Mouse (Mus musculus) ovary, postnatal 36 days (tissue): ENCODE measurements around the gene Rnf225.
"Not testable (repeated sequence)": the region's sequence is repeated elsewhere in the genome, so short reads cannot be mapped to it uniquely, and the experiment has no call there.

ENCODE experiments used
- DNase-seq: peaks from one replicate; pipeline ENCODE4 v3.0.0; 2022; ENCODE audit warnings: low spot score, mixed read lengths

The Rnf225 gene

DNA sequence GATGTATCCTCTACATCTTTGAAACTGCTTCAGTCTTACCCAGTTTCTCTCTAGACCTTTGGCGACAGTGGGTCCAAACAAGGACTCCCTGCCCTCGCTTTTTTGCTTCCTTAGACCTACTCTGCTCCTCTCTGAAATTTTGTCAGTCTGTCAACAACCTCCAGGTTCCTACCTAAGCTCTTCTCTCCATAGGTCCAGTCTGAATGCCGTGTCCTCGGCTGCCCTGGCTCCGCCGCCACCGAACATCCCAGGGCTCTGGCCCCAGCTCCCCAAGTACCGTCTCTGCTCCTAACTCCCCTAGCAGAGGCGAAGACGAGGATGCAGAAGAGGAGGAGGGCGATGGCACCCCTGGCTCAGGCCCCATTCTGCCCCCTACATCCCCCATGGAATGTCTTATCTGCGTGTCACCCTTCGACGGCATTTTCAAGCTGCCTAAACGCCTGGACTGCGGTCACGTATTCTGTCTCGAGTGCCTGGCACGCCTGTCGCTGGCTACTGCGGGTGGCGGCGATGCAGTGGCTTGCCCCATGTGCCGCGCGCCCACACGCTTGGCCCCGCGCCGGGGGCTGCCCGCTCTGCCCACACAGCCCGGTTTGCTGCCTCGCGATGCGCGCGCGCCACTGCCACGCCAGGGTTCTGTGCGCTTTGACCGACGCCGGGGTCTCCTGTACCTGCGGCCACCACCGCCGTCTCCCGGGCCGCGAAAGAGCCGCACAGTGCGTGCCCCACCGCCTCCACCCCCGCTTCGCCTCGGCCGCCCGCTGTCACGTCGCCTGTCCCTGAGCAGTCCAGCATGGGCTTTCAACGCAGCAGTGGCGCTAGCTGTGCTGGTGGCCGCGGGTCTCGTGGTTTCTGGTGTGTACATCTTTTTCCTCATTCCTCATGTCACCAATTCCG, 725 bp downstream of the Rnf225 start:
- DNase-seq, result peak; percentile 36

- no peak for DNase-seq
These were observed 6.5 kb downstream of the Rnf225 start for GRCm38 (mm10) chr7:12933615-12934140.

DNA sequence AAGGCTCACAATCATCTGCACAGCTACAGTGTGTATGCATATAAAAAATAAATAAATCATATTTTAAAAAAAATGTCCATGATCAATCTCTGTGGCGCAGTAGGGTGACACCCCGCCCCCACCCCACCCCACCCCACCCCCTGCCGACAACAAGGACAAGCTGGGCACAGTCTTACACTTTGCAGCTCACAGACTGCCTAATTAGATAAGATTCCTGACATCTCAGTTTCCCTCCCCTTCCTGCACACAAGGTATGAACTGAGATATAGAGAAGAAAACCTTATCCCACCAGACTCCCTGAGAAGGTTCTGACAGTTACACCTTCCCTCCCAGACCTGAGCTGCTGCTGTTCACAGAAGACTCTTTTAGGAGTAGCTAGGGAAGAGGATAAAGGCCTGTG, 7.6 kb downstream of the Rnf225 start:
- DNase-seq, result no peak

DNA sequence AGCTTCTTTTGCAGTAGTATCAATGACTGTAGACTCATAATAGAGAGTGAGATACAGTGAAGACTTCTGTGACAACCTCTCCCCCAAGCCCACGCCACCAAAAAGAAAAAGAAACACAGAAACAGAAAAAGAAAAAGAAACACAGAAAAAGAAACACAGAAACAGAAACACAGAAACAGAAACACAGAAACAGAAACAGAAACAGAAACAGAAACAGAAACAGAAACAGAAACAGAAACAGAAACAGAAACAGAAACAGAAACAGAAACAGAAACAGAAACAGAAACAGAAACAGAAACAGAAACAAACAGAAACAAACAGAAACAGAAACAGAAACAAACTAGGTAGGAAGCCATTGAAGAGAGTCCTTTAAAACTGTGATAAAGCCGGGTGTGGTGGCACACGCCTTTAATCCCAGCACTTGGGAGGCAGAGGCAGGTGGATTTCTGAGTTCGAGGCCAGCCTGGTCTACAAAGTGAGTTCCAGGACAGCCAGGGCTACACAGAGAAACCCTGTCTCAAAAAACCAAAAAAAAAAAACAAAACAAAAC, 10.1 kb downstream of the Rnf225 start:
- not testable (repeated sequence) for DNase-seq

GRCm38 (mm10) chr7:12940599-12940998, 13.4 kb downstream of the Rnf225 start:
- DNase-seq, result no peak

- no peak for DNase-seq
These were observed 16.3 kb downstream of the Rnf225 start for GRCm38 (mm10) chr7:12943488-12943887.

GRCm38 (mm10) chr7:12949032-12949871, 22.0 kb downstream of the Rnf225 start:
- peak; percentile 85 for DNase-seq

- no peak for DNase-seq
These were observed 22.6 kb downstream of the Rnf225 start for GRCm38 (mm10) chr7:12949872-12950229.

- no peak for DNase-seq
These were observed 27.7 kb downstream of the Rnf225 start for GRCm38 (mm10) chr7:12954896-12955295.

GRCm38 (mm10) chr7:12957511-12957910, 30.3 kb downstream of the Rnf225 start:
- DNase-seq, result no peak

- DNase-seq, result no peak
These were observed 31.7 kb downstream of the Rnf225 start for GRCm38 (mm10) chr7:12958948-12959347.

DNA sequence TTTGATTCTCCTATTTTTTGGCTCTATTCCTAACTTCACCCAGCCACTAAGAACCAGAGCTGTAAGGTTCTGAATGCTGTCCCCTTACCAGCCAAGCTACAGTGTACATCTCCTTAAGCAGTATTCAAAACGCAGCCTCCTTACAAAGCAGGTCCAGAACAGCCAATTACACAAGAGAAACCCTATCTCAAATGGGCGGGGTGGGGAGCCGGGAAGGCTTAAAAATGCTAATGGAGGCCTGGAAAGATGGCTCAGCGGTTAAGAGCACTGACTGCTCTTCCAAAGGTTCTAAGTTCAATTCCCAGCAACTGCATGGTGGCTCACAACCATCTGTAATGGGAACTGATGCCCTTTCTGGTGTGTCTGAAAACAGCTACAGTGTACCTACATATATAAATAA, 32.5 kb downstream of the Rnf225 start:
- no peak for DNase-seq

DNA sequence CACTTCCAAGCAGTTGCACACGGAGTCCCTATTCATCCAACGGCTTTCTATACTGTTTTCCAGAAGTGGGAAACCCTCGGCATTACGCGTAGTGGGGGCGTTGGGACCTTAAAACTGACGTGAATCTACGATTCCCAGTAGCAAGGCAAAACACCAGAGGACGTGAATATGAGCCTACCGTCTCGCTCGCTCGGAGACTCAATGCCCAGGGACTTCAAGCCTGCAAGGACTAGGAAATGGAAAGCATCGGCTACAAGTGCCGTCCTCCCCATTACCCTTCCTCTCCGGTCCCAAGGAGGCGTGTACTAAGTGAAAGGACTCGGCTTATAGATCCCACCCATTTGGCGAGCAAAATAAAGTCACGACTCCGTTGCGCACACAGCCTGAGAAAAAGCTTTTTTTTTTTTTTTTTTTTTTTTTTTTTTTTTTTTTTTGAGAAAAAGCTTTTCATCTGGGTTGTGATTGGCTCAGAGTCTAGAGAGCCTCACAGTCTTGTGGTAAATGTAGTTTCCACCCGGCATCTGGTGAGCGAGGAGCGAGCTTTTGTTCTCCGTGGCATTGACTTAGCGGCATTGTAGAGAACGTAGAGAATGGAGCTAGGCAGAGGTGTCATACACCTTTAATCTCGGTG, 34.4 kb downstream of the Rnf225 start:
- peak; percentile 42 for DNase-seq

- peak; percentile 88 for DNase-seq
These were observed 38.5 kb downstream of the Rnf225 start, which contains the start of gene Zfp324 for GRCm38 (mm10) chr7:12965678-12966091. TSS of gene Zfp324 (plus strand) at chr7:12965838.

GRCm38 (mm10) chr7:12966104-12966845, 39.1 kb downstream of the Rnf225 start:
- peak; percentile 65 for DNase-seq

GRCm38 (mm10) chr7:12970906-12971305, 43.7 kb downstream of the Rnf225 start:
- no peak for DNase-seq

DNA sequence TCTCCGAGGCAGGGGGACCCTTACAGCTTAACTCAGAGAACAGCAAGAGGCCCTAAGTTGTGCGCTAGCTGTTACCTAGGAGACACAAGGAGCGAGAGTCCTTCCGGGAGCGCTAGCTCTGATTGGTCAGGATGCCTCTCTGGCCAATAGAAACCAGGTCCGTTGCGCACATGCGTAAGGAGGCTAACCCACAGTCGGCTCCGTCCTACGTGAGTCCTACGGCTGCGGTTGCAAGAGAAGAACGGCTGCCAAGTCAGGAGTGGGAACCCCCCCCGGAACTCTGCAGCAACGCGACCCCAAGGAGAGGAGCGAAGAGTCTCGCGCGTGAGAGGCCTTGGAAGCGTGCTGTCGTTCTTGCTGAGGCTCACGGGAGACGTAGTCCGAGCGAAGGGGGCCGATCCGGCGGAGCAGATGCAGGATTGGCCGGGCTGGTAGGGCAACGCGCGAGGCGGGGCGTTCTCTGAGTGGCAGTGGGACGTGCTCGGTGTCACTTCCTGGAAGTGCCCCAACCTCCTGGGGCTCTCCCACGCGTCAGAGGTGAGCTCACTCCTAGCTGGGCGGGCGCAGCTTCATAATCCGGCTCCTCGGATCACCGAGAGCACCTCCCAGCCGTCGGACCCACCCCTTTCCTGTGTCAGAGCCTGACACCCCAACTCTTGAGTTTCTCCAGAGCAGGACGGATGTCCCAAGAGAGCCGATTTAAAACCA, 50.6 kb downstream of the Rnf225 start, which contains the start of gene Zfp446:
Gene Zfp446, plus strand, starts transcription at position 167 of the 708 bp plus-strand sequence.
- DNase-seq, result peak; percentile 97

DNA sequence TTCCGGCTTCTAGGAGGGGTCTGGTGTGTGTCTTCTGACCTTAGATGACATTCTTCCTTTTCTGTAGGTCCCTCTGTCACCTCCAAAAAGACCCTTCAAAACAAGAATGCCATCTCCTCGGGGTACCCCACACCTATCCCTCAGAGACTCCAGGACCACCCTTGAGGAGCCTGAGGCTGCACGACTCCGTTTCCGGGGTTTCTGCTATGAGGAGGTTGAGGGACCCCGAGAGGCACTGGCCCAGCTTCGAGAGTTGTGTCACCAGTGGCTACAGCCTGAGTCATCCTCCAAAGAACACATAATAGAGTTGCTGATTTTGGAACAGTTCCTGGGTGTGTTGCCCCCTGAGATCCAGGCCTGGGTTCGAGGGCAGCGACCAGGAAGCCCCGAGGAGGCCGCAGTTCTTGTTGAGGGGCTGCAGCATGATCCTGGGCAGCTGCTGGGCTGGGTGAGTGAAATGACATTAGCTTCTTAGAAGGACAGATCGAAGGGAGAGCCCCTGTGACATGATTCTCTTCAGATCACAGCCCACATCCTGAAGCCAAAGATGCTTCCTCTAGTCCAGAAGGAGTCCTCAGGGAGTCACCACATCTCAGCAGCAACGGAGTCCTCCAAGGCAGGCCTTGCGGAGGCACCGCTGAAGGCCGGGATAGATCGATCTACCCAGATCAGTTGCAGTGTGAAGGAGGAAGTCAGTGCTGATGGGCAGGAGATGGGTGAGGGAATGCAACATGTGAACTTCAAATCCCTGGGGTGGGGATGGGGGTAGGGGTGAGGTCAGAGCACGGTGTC, 51.9 kb downstream of the Rnf225 start:
- DNase-seq, result no peak

- DNase-seq, result no peak
These were observed 52.6 kb downstream of the Rnf225 start for GRCm38 (mm10) chr7:12979776-12980175.

- DNase-seq, result no peak
These were observed 53.1 kb downstream of the Rnf225 start for GRCm38 (mm10) chr7:12980291-12980690.
